Comparison of ENCODE assay signal across 8 mouse cellular contexts in the genomic region with DNA sequence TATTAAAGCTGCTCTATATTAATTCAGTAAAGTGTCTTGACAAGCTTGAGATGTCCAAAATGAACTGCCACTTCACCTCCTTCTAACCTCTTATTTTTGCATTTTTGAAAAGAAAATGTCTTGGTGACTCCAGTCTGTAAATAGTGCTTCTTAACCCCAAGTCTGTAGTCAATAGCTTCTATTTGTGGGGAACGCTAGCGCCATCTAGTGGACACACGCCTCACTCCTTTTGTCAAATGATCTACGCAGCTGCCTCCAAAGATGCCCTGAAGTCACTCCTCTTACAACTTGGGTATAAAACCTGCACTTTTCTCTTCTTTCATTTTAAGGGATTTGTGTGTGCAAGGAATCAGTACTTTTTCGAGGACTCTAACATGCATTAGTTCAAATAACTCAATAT.
A peak's percentile ranks its signal among the peaks of the same experiment; 100 is the strongest.
DNase-seq lines count a peak whose midpoint lies in the region; ATAC-seq and TF ChIP-seq lines count a peak whose summit lies in the region.

No protein-coding gene starts in this region.

- TF ChIP-seq CTCF in thymus, adult 2 months (IDR thresholded peaks at IDR 0.05; ENCODE audit: borderline replicate concordance, control insufficient read depth, extremely low read depth, insufficient read depth, low read length, poor library complexity) = no peak

- WGBS in thymus, adult 2 months = 7% methylated on average over 5 of the region's 5 CpGs
- WGBS in forebrain, embryonic 10.5 days = 4% methylated on average over 5 of the region's 5 CpGs
- WGBS in limb, embryonic 14.5 days = 2% methylated on average over 5 of the region's 5 CpGs
- 2% methylated on average over 5 of the region's 5 CpGs for WGBS in neural tube, embryonic 12.5 days

- H3K9ac ChIP-seq in limb, embryonic 14.5 days (ENCODE audit: low read depth, low read length, severe bottlenecking) = no peak overlapping the region
- no peak overlapping the region for H3K9ac ChIP-seq in neural tube, embryonic 12.5 days

- H3K36me3 ChIP-seq in thymus, adult 2 months (ENCODE audit: control insufficient read depth, insufficient read depth, low read length) = no peaks in the 10 kb centered on the region
- H3K36me3 ChIP-seq in forebrain, embryonic 10.5 days (replicated peaks) = no peaks in the 10 kb centered on the region
- H3K36me3 ChIP-seq in limb, embryonic 14.5 days (ENCODE audit: control insufficient read depth, insufficient read depth, low read length) = no peaks in the 10 kb centered on the region
- H3K36me3 ChIP-seq in neural tube, embryonic 12.5 days = no peaks in the 10 kb centered on the region

- H3K4me2 ChIP-seq in limb, embryonic 14.5 days (replicated peaks; ENCODE audit: low read depth, low read length, severe bottlenecking) = no peak overlapping the region
- no peak overlapping the region for H3K4me2 ChIP-seq in neural tube, embryonic 12.5 days (replicated peaks)

- no peak for TF ChIP-seq POLR2A in thymus, adult 2 months (IDR thresholded peaks at IDR 0.05; ENCODE audit: control insufficient read depth, extremely low read depth, insufficient read depth, low read length, poor library complexity)
- TF ChIP-seq POLR2A in limb, embryonic 14.5 days (IDR thresholded peaks at IDR 0.05; ENCODE audit: borderline replicate concordance, extremely low read depth, insufficient read depth, insufficient read length) = no peak

- H3K9me3 ChIP-seq in forebrain, embryonic 10.5 days = 0 out of 2 replicates have a peak, but pooled peaks cover 3% of the 10 kb centered on the region
- H3K9me3 ChIP-seq in limb, embryonic 14.5 days (ENCODE audit: control insufficient read depth, low read length) = no peaks in the 10 kb centered on the region
- no peaks in the 10 kb centered on the region for H3K9me3 ChIP-seq in neural tube, embryonic 12.5 days

- no peak overlapping the region for H3K4me3 ChIP-seq in thymus, adult 2 months (ENCODE audit: control insufficient read depth, insufficient read depth, low read length)
- H3K4me3 ChIP-seq in forebrain, embryonic 10.5 days = no peak overlapping the region
- no peak overlapping the region for H3K4me3 ChIP-seq in limb, embryonic 14.5 days (replicated peaks; ENCODE audit: low read length)
- H3K4me3 ChIP-seq in neural tube, embryonic 12.5 days = no peak overlapping the region

- H3K27me3 ChIP-seq in thymus, adult 2 months (ENCODE audit: control insufficient read depth, insufficient read depth, low read length) = no peaks in the 10 kb centered on the region
- peaks cover 49% of the 10 kb centered on the region for H3K27me3 ChIP-seq in forebrain, embryonic 10.5 days (ENCODE audit: poor library complexity, severe bottlenecking)
- no peaks in the 10 kb centered on the region for H3K27me3 ChIP-seq in limb, embryonic 14.5 days (ENCODE audit: control insufficient read depth, insufficient read depth, low read length)
- no peaks in the 10 kb centered on the region for H3K27me3 ChIP-seq in neural tube, embryonic 12.5 days (replicated peaks)

- ATAC-seq in limb, embryonic 14.5 days (ENCODE audit: low FRiP score, low read depth) = no peak
- ATAC-seq in neural tube, embryonic 12.5 days (ENCODE audit: low FRiP score, low read depth) = peak; percentile 44

- no peaks in the 10 kb centered on the region for H3K4me1 ChIP-seq in thymus, adult 2 months (replicated peaks; ENCODE audit: control insufficient read depth, insufficient read depth, low read length)
- peaks cover 6% of the 10 kb centered on the region for H3K4me1 ChIP-seq in forebrain, embryonic 10.5 days
- no peaks in the 10 kb centered on the region for H3K4me1 ChIP-seq in limb, embryonic 14.5 days (ENCODE audit: control insufficient read depth, insufficient read depth, low read length)
- no peaks in the 10 kb centered on the region for H3K4me1 ChIP-seq in neural tube, embryonic 12.5 days

- peak; percentile 10 for DNase-seq in thymus, adult 2 months
- no peak for DNase-seq in thymus, postnatal 36 days
- peak; percentile 45 for DNase-seq in brain, embryonic 18.5 days (ENCODE audit: low read depth, low spot score)
- DNase-seq in forebrain, embryonic 10.5 days (ENCODE audit: extremely low spot score, low spot score) = peak; percentile 81
- DNase-seq in hindlimb bud, embryonic 11.5 days (ENCODE audit: extremely low spot score, low read depth, low spot score) = peak; percentile 61
- peak; percentile 84 for DNase-seq in limb, embryonic 14.5 days (ENCODE audit: low spot score)
- peak; percentile 67 for DNase-seq in urinary bladder, postnatal 14 days (ENCODE audit: low spot score)

- H3K27ac ChIP-seq in thymus, adult 2 months (ENCODE audit: control insufficient read depth, insufficient read depth, low read length) = no peak overlapping the region
- no peak overlapping the region for H3K27ac ChIP-seq in forebrain, embryonic 10.5 days
- no peak overlapping the region for H3K27ac ChIP-seq in limb, embryonic 14.5 days (replicated peaks; ENCODE audit: low read depth, low read length)
- no peak overlapping the region for H3K27ac ChIP-seq in neural tube, embryonic 12.5 days

Comparison
In these comparisons a context has a peak if more than half of its experiments do, and no peak if none do; other contexts are left out.
1. DNase-seq: peak in thymus, adult 2 months (single experiment), brain, embryonic 18.5 days (single experiment), forebrain, embryonic 10.5 days (single experiment), hindlimb bud, embryonic 11.5 days (single experiment), limb, embryonic 14.5 days (single experiment) and urinary bladder, postnatal 14 days (single experiment); none in thymus, postnatal 36 days (0 of 2).